Mouse (Mus musculus) neural tube, embryonic 10.5 days (tissue): Measurements from ENCODE around the gene Slc5a11.

Experiments
- DNase-seq: peaks from one replicate; pipeline ENCODE4 v3.0.0-alpha.2; 2017; ENCODE audit warnings: low spot score; ENCODE audit errors: extremely low spot score

Gene Slc5a11

GRCm38 (mm10) chr7:123276568-123276967 is 62.0 kb downstream of the Slc5a11 start:
- no peak for DNase-seq

GRCm38 (mm10) chr7:123279797-123280196 is 65.2 kb downstream of the Slc5a11 start:
- no peak for DNase-seq

GRCm38 (mm10) chr7:123283826-123284225 is 69.2 kb downstream of the Slc5a11 start:
- DNase-seq: no peak

- no peak for DNase-seq
Observed at GRCm38 (mm10) chr7:123285896-123286295, 71.3 kb downstream of the Slc5a11 start.

- DNase-seq: no peak
Observed at GRCm38 (mm10) chr7:123287903-123288302, 73.3 kb downstream of the Slc5a11 start.

GRCm38 (mm10) chr7:123289176-123289575 is 74.6 kb downstream of the Slc5a11 start:
- no peak for DNase-seq

GRCm38 (mm10) chr7:123291942-123292341 is 77.4 kb downstream of the Slc5a11 start:
- DNase-seq: no peak

GRCm38 (mm10) chr7:123293898-123294297 is 79.3 kb downstream of the Slc5a11 start:
- no peak for DNase-seq

GRCm38 (mm10) chr7:123295423-123295822 is 80.8 kb downstream of the Slc5a11 start:
- no peak for DNase-seq

GRCm38 (mm10) chr7:123296097-123296496 is 81.5 kb downstream of the Slc5a11 start:
- DNase-seq: no peak

GRCm38 (mm10) chr7:123298225-123298624 is 83.6 kb downstream of the Slc5a11 start:
- DNase-seq: no peak

GRCm38 (mm10) chr7:123300258-123300657 is 85.7 kb downstream of the Slc5a11 start:
- no peak for DNase-seq

- no peak for DNase-seq
Observed at GRCm38 (mm10) chr7:123305397-123305796, 90.8 kb downstream of the Slc5a11 start.

- DNase-seq: no peak
Observed at GRCm38 (mm10) chr7:123307236-123307635, 92.7 kb downstream of the Slc5a11 start.

- DNase-seq: no peak
Observed at GRCm38 (mm10) chr7:123307887-123308558, 93.4 kb downstream of the Slc5a11 start.

- DNase-seq: no peak
Observed at GRCm38 (mm10) chr7:123311836-123312235, 97.3 kb downstream of the Slc5a11 start.

- no peak for DNase-seq
Observed at GRCm38 (mm10) chr7:123312738-123313137, 98.2 kb downstream of the Slc5a11 start.

GRCm38 (mm10) chr7:123322452-123323121 is 108.0 kb downstream of the Slc5a11 start:
- no peak for DNase-seq
